Mouse (Mus musculus): ENCODE measurements around the gene Selenok. TPM values are rescaled to one million over a fixed set of nuclear protein-coding genes. Genes with fewer than 3 reads are reported as not detected.
A peak's percentile ranks its signal among the peaks of the same experiment; 100 is the strongest.

Gene Selenok
- polyA plus RNA-seq, 1 experiment from 2014 or later, result 263 TPM

GRCm38 (mm10) chr14:29971993-29972392 lies 3.9 kb downstream of the Selenok start:
- peaks cover 11% of the 10 kb centered on the region for H3K4me1 ChIP-seq
- H3K27ac ChIP-seq, result no peak overlapping the region
- H3K4me3 ChIP-seq (replicated peaks), result no peak overlapping the region
- 88% methylated on average over 5 of the region's 5 CpGs for WGBS
- H3K36me3 ChIP-seq, result peaks cover 72% of the 10 kb centered on the region
- no peak overlapping the region for H3K9ac ChIP-seq
- no peaks in the 10 kb centered on the region for H3K9me3 ChIP-seq (replicated peaks)
- H3K27me3 ChIP-seq, result no peaks in the 10 kb centered on the region
- ATAC-seq (replicated peaks; ENCODE audit: low FRiP score), result no peak
- no peak overlapping the region for H3K4me2 ChIP-seq

DNA sequence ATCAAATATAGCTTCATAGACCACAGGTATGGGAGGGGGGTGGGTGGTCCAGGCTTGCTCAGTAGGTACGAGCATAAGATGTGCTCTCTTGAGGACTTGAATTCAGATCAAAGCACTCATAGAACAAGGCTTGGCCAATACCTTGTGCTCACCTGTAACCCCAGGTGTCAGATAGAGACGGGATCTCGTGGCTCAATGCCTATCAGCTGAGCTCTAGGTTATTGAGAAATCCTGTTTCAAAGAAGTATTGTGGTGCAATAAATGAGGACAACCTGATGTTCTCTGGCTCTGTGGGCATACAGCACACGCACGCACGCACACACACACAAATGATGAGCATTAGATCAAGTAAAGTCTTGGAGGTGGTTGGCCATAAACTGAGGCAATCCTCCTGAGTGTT lies 8.8 kb downstream of the Selenok start:
- ATAC-seq (replicated peaks; ENCODE audit: low FRiP score), result no peak
- 96% methylated on average over 6 of the region's 6 CpGs for WGBS

GRCm38 (mm10) chr14:29978254-29979204 lies 10.4 kb downstream of the Selenok start, which contains the start of gene Actr8:
Actr8 (plus strand) TSS chr14:29978337.
- Histone ChIP-seq H3K36me3 (peaks cover 74% of the 10 kb centered on the region), H3K27ac (peak within 1 kb of the TSS; percentile 97), H3K9ac (peak within 1 kb of the TSS; percentile 86), H3K27me3 (no peaks in the 10 kb centered on the region), H3K4me3 (replicated peaks) (peak within 1 kb of the TSS; percentile 83), H3K4me1 (peaks cover 11% of the 10 kb centered on the region), H3K4me2 (peak within 1 kb of the TSS; percentile 76), H3K9me3 (replicated peaks) (0 out of 2 replicates have a peak, but pooled peaks cover 5% of the 10 kb centered on the region)
- ATAC-seq (replicated peaks; ENCODE audit: low FRiP score), result peak; percentile 99
- 2% methylated on average over 44 of the region's 44 CpGs for WGBS

More for the DNA sequence above, 8.8 kb downstream of the Selenok start:
- H3K9ac ChIP-seq, result no peak overlapping the region
- H3K9me3 ChIP-seq (replicated peaks), result 0 out of 2 replicates have a peak, but pooled peaks cover 5% of the 10 kb centered on the region
- peaks cover 74% of the 10 kb centered on the region for H3K36me3 ChIP-seq
- peaks cover 11% of the 10 kb centered on the region for H3K4me1 ChIP-seq
- no peak overlapping the region for H3K27ac ChIP-seq
- no peaks in the 10 kb centered on the region for H3K27me3 ChIP-seq
- H3K4me3 ChIP-seq (replicated peaks), result no peak overlapping the region
- H3K4me2 ChIP-seq, result no peak overlapping the region

- Histone ChIP-seq H3K9ac (no peak overlapping the region), H3K9me3 (replicated peaks) (0 out of 2 replicates have a peak, but pooled peaks cover 5% of the 10 kb centered on the region), H3K4me1 (peaks cover 11% of the 10 kb centered on the region), H3K27me3 (no peaks in the 10 kb centered on the region), H3K27ac (no peak overlapping the region), H3K4me2 (no peak overlapping the region), H3K4me3 (replicated peaks) (no peak overlapping the region), H3K36me3 (peaks cover 74% of the 10 kb centered on the region)
- WGBS, result 95% methylated on average over 10 of the region's 10 CpGs
- no peak for ATAC-seq (replicated peaks; ENCODE audit: low FRiP score)
Observed at GRCm38 (mm10) chr14:29980447-29981205, 12.5 kb downstream of the Selenok start.

GRCm38 (mm10) chr14:29986096-29986495 lies 18.0 kb downstream of the Selenok start:
- Histone ChIP-seq H3K36me3 (peaks cover 100% of the 10 kb centered on the region), H3K4me1 (no peaks in the 10 kb centered on the region), H3K9ac (no peak overlapping the region), H3K27me3 (no peaks in the 10 kb centered on the region), H3K4me2 (no peak overlapping the region), H3K4me3 (replicated peaks) (no peak overlapping the region), H3K9me3 (replicated peaks) (no peaks in the 10 kb centered on the region), H3K27ac (no peak overlapping the region)
- 96% methylated on average over 4 of the region's 4 CpGs for WGBS
- no peak for ATAC-seq (replicated peaks; ENCODE audit: low FRiP score)

DNA sequence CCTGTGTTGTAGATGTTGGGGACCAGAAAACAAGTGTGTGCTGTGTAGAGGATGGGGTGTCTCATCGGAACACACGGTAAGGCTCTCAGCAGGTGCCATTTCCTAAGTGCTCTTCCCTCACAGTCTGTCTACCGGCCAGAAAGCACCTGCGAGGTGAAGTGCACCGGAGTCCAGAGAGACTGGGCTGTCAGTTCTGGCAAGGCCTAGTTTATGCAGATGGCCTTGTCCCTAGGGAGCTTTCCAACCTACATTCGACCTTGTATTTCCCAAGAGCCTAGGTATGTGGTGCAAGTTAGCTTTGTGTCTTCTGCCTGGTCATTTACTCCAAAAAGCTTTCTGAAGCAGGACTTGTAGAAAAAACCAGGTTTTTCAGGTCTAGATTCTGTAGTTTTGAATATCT lies 19.2 kb downstream of the Selenok start:
- H3K9me3 ChIP-seq (replicated peaks), result no peaks in the 10 kb centered on the region
- no peaks in the 10 kb centered on the region for H3K4me1 ChIP-seq
- H3K9ac ChIP-seq, result no peak overlapping the region
- no peak overlapping the region for H3K4me2 ChIP-seq
- peaks cover 100% of the 10 kb centered on the region for H3K36me3 ChIP-seq
- H3K27me3 ChIP-seq, result no peaks in the 10 kb centered on the region
- no peak overlapping the region for H3K27ac ChIP-seq
- no peak for ATAC-seq (replicated peaks; ENCODE audit: low FRiP score)
- H3K4me3 ChIP-seq (replicated peaks), result no peak overlapping the region
- 96% methylated on average over 6 of the region's 6 CpGs for whole genome bisulfite sequencing

- no peak for ATAC-seq (replicated peaks; ENCODE audit: low FRiP score)
- peaks cover 100% of the 10 kb centered on the region for H3K36me3 ChIP-seq
- H3K27ac ChIP-seq, result no peak overlapping the region
- H3K4me1 ChIP-seq, result no peaks in the 10 kb centered on the region
- no peak overlapping the region for H3K4me2 ChIP-seq
- no peak overlapping the region for H3K9ac ChIP-seq
- no peaks in the 10 kb centered on the region for H3K9me3 ChIP-seq (replicated peaks)
- no peak overlapping the region for H3K4me3 ChIP-seq (replicated peaks)
- 88% methylated on average over 9 of the region's 9 CpGs for WGBS
- H3K27me3 ChIP-seq, result no peaks in the 10 kb centered on the region
Observed at GRCm38 (mm10) chr14:29987739-29988138, 19.6 kb downstream of the Selenok start.

DNA sequence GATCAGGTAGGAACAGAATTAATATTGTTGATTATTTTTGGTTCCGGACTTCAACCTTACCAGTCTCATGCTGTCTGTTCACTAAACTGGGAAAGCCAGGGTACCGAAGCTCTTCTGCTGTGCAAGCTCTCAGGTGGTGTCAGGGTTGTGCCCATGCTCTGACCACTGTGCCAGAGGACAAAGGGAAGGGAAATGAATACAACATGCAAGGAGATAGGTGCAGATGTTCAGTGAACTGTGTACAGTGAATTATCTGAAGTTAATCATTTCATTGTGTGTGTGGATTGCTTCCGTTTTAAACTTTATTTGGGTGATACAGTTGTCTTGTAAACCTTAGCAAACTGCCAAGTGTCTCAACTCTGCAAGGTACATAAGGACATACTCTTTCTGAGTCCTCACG lies 20.2 kb downstream of the Selenok start:
- no peaks in the 10 kb centered on the region for H3K9me3 ChIP-seq (replicated peaks)
- no peak overlapping the region for H3K4me2 ChIP-seq
- H3K4me3 ChIP-seq (replicated peaks), result no peak overlapping the region
- H3K27ac ChIP-seq, result no peak overlapping the region
- WGBS, result 94% methylated on average over 4 of the region's 4 CpGs
- no peak overlapping the region for H3K9ac ChIP-seq
- no peaks in the 10 kb centered on the region for H3K27me3 ChIP-seq
- no peaks in the 10 kb centered on the region for H3K4me1 ChIP-seq
- H3K36me3 ChIP-seq, result peaks cover 100% of the 10 kb centered on the region
- ATAC-seq (replicated peaks; ENCODE audit: low FRiP score), result no peak

DNA sequence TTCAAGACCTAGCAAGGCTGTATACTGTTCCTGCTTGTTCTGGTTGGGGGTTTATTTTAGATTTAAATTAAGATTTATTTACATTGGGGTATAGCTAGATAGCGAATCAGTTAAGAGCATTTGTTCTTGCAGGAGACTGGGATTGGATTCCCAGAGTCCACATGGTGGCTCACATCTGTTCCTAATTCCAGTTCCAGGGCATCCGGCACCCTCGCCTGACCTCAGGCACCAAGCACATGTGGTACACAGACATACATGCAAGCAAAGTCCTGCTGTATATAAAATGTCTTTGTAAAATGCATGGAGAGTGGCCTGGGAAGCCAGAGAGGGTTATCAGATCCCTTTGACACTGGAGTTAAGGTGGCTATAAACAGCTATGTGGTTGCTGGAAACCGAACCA lies 26.9 kb downstream of the Selenok start:
- Histone ChIP-seq H3K27ac (no peak overlapping the region), H3K9me3 (replicated peaks) (no peaks in the 10 kb centered on the region), H3K4me3 (replicated peaks) (no peak overlapping the region), H3K27me3 (no peaks in the 10 kb centered on the region), H3K4me1 (0 out of 2 replicates have a peak, but pooled peaks cover 3% of the 10 kb centered on the region), H3K9ac (no peak overlapping the region), H3K36me3 (peaks cover 79% of the 10 kb centered on the region), H3K4me2 (no peak overlapping the region)
- 90% methylated on average over 4 of the region's 4 CpGs for WGBS
- ATAC-seq (replicated peaks; ENCODE audit: low FRiP score), result no peak

DNA sequence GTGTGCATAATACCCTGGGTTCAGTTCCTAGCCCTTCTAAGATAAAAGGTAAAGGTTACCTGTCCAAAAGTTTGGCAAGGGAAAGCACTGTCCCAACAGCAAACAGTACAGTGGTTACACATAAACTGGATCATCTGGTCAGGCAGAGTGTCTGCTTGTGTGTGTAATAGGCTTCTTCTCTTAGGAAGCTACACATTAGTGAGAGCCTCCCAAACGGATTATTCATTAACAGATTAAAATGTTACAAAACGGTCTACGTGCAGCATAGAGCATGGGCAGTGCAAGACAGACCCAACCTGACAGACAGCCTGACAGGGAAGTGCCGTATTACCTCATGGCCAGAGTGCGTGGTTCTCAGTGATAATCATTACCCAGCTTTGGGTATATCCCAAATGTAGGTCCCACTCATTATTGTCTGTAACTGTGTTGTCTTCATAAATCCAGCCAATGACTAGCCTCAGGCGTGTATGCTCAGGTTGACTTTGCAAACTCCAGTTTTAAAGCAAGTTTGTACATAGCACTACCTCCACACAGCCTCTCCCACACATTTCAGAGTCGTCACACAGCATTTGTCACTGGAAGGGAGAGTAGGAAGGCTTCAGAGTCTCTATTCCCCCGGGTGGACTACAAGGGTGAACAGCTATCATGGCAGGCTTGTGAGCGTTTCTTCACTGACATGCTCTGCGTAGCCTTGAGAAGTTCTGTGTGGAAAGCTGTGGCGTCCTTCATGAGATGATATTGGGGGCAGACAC lies 28.1 kb downstream of the Selenok start:
- H3K4me3 ChIP-seq (replicated peaks), result no peak overlapping the region
- H3K9ac ChIP-seq, result no peak overlapping the region
- no peaks in the 10 kb centered on the region for H3K9me3 ChIP-seq (replicated peaks)
- H3K27ac ChIP-seq, result peak overlapping the region; percentile 54; the same call in 1 of the 2 replicates
- 0 out of 2 replicates have a peak, but pooled peaks cover 3% of the 10 kb centered on the region for H3K4me1 ChIP-seq
- 78% methylated on average over 11 of the region's 11 CpGs for WGBS
- H3K36me3 ChIP-seq, result peaks cover 67% of the 10 kb centered on the region
- peak; percentile 90 for ATAC-seq (replicated peaks; ENCODE audit: low FRiP score)
- no peaks in the 10 kb centered on the region for H3K27me3 ChIP-seq
- H3K4me2 ChIP-seq, result no peak overlapping the region

DNA sequence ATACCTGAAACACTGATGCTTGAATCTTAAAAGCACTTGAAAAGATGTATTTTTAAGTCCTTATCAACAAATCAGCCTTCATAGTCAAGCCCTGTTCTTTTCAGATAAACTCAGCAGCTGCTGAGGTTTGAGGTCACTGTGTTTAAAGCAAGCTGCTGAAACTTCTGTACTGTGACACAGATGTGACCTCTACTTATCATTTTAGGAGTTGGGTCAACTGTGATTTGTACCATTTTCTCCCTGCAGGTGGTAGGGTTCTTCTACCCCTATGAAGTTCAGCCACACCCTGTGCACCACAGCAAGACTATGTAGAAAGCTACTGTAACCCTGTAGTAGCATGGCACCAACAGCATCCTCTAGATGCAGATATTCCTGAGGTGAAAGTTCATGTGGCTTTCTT lies 29.2 kb downstream of the Selenok start:
- Histone ChIP-seq H3K4me2 (no peak overlapping the region), H3K27ac (no peak overlapping the region), H3K9ac (no peak overlapping the region), H3K36me3 (peaks cover 56% of the 10 kb centered on the region), H3K4me1 (0 out of 2 replicates have a peak, but pooled peaks cover 3% of the 10 kb centered on the region), H3K4me3 (replicated peaks) (no peak overlapping the region), H3K9me3 (replicated peaks) (no peaks in the 10 kb centered on the region), H3K27me3 (no peaks in the 10 kb centered on the region)
- ATAC-seq (replicated peaks; ENCODE audit: low FRiP score), result no peak
